Mouse (Mus musculus) thymus, postnatal 25 days (tissue): Measurements from ENCODE around the gene Cdca3.
A peak's percentile ranks its signal among the peaks of the same experiment; 100 is the strongest.
"Not testable (repeated sequence)": the region's sequence is repeated elsewhere in the genome, so short reads cannot be mapped to it uniquely, and the experiment has no call there.

Experiments used
- DNase-seq: peaks from one replicate; pipeline ENCODE4 v3.0.0; 2022

The Cdca3 gene

GRCm38 (mm10) chr6:124809775-124810538 lies 19.4 kb upstream of the Cdca3 start:
- no peak for DNase-seq

GRCm38 (mm10) chr6:124810566-124811402 lies 18.6 kb upstream of the Cdca3 start:
- DNase-seq: not testable (repeated sequence)

DNA sequence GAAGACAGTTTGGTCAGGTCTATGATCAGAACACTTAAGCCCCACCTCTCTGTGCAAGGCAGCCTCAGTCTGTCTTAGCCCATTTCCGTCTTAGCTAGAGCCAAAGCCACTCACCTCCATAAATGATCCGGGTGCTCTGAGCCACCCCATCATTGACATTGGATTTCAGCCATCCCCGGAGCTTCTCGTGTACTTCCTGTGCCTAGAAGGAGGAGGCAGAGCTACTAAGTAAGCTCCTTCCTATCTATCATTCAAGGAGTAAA lies 18.0 kb upstream of the Cdca3 start:
- DNase-seq: no peak

GRCm38 (mm10) chr6:124811701-124812560 lies 17.4 kb upstream of the Cdca3 start:
- DNase-seq: no peak

- DNase-seq: no peak
Observed at GRCm38 (mm10) chr6:124812848-124813247, 16.5 kb upstream of the Cdca3 start.

GRCm38 (mm10) chr6:124813496-124813895 lies 15.9 kb upstream of the Cdca3 start:
- peak; percentile 73 for DNase-seq

- peak; percentile 81 for DNase-seq
Observed at GRCm38 (mm10) chr6:124813933-124814332, 15.4 kb upstream of the Cdca3 start, which contains the start of gene Tpi1. Gene Tpi1, minus strand, starts transcription at chr6:124814296.

GRCm38 (mm10) chr6:124814448-124814847 lies 14.9 kb upstream of the Cdca3 start:
- DNase-seq: no peak

GRCm38 (mm10) chr6:124814858-124815774 lies 14.2 kb upstream of the Cdca3 start:
- DNase-seq: no peak

GRCm38 (mm10) chr6:124816611-124817010 lies 12.7 kb upstream of the Cdca3 start:
- no peak for DNase-seq

DNA sequence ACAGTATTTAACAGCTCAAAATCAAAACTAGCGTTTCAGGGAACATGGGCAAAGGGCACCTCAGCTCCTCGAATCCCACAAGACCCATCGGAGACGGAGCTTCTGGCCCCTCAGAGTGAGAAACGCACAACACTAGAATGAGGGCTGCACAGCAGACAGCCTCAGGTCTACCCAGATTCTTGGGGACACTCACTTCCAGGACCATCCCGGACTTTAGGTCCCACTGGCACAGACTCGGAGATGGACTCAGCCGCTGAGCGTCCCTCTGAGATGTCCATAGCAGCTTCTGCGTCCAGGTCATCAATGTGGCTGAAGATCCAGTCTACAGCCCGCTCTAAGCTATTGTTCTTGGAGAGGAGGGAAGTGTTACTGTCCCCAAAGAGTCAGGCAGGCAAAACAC lies 12.2 kb upstream of the Cdca3 start:
- DNase-seq: no peak

DNA sequence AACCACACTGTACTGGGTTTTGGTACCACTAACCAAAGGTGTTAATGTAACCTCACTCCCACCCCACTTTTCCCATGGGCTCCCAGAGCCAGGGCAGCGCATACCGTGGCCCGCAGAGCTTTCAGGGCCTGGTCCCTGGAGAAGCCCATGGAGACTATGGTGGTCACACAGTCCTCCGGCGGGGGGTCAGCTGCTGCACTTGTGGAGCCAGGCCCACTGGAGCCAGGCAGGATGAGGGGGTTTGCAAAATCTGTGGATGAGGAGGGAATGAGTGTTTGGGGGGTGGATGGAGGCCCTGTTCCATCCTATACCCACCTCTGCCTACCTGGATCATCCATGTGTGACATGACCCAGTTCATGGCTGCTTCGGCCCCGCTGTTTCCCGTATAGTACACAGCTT lies 11.8 kb upstream of the Cdca3 start:
- no peak for DNase-seq

DNA sequence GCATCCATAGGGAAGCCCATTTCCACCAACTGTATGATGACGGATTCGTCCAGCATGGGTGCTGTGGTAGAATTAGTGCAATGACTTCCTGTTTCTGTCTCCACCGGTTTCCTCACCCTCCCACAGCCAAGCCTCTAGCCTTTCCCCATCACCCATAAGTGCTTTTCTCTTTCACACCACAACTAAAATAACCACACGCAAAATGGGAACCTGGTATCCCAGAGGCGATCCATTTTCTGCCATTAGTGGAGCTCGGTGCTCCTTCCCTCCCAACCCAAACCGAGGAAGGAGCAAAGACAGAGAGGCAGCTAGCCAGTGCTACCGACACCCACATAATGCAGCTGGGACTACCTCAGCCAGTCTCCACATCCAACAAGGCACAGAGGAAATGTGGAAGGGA lies 11.4 kb upstream of the Cdca3 start:
- no peak for DNase-seq

DNA sequence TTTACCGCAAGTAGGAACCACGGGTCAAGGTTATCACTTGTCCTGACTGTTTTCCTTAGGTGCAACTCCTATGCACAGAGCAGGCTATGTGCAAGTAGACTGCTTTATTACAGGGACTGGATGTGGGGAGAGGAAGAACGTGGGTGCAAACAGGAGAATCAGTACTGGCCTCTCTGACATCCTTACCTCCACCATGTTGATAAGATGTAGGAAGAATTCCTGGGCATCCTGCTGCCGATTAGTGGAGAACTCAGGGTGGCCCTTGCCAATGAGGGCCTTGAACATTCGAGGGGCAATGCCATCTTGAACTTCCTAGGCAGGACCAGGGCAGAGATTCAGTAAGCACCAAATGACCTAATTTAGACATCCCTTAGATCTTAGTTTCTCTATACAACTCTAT lies 8.5 kb upstream of the Cdca3 start:
- DNase-seq: no peak

GRCm38 (mm10) chr6:124822049-124822448 lies 7.3 kb upstream of the Cdca3 start:
- DNase-seq: no peak

DNA sequence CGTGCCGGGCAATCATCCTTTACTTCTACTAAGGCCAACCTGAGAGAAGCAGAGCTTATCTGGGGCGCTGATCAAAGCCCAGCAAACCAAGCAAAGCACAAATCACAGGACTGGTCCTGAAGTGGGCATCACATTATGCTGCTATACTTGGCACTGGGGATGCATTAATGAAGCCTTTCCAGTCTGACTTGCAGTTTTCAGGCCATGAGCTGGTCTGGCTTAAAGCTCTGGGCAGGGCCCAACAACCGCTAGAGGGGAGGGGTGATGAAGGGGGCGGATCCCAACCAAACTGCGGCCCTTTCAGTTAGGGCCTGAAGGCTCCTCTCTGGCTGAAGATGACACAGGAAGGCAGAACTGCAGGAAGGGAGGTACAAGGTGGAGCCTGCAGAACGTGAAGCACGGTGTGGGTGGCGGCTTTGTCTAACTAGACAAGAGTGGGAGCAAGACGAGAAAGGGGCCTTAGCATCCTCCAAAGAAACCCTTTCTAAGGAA lies 1.2 kb upstream of the Cdca3 start:
- DNase-seq: peak; percentile 41

DNA sequence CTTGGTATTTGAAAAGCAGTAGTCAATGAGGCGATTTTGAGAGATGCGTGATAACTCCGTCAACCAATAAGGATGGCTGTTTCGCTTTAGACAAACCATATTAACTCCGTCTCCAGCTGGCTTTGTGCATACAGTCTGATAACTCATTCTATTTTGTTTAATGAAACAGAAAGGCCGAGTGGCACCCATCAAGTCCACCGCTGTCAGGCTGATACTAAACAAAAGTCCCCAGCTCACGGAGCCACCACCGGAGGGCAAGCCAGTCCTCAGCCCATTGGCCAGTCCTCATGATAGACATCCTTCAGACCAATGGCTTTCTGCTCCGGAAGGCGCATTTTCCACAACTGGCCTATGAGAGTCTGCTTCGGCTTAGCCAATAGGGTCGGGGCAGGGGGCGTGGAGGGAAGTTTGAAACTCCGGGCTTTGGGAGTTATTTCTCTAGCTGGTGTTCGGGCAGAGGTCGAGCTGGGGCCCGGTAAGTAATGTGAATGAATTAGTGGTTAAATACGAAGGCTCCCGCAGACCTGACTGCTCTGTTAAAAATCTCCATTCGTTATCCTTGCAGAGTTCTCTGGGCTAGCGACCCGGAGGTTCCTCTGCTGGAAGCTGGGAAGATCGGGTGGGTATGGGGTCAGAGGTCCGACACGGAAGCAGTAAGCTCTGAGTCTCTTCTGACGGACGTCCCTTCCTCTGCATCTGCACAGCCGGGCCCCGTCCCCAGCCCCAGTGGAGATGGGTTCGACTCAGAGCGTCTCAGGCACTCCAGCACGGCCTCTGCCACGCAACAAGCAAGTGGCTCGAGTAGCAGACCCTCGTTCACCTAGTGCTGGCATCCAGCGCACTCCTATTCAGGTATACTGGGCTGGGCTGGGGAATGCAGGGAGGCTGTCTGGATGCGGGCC lies 703 bp downstream of the Cdca3 start:
- peak; percentile 91 for DNase-seq

DNA sequence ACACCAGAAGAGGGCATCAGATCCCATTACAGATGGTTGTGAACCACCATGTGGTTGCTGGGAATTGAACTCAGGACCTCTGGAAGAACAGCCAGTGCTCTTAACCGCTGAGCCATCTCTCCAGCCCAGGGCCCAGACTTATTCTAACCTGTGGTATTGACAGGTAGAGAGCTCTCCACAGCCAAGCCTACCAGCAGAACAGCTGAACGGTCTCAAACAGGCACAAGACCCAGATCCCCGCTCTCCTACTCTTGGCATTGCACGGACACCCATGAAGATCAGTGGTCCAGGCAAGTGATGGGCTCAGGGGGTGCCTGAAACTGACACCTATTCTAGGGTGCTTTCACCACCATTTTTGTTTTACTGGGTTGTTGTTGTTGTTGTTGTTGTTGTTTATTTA lies 1.9 kb downstream of the Cdca3 start:
- DNase-seq: not testable (repeated sequence)

DNA sequence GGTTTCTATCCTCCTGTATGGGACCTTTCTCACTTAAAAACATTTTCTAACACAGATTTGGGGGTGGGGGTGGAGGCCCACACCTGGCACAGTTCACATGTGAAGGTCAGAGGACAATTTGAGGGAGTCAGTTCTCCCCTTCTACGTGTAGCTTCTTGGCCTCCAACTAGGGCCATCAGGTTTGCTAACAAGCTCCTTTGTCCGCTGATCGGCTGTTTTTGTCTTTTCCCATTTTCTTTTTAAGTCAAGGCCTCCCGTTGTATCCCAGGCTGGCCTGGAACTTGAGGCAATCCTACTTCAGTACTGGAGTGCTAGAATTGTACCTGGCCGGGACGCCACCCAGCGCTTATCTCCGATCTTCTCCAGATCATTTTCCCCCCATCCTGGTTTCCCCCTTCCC lies 2.3 kb downstream of the Cdca3 start:
- DNase-seq: no peak

DNA sequence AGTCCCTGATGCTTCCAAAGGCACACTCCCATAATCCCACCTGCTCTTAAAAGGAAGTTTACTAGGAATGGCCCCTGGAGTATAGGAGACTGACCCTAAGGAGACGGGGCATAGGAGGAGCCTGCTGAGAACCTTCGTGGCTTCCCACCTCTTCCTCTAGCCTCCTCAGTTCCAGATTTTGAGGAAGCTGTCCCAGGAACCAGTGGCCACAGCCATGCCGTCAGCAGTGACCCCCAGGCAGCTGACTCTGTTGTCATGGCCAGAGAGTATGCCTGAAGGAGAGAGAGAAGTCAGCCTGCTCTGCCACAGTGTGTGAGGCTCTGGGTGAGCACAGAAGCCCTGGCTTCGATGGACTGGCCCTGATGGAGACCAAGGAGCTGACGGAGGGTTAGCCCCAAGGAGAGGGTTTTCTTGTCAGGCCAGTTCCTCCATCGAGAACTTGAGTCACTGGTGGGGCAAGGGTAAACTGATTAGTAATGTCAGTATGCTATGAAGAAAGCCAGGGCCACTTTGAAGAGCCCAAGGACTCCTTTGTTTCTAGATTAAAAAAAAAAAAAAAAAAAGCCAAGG lies 5.2 kb downstream of the Cdca3 start:
- no peak for DNase-seq

DNA sequence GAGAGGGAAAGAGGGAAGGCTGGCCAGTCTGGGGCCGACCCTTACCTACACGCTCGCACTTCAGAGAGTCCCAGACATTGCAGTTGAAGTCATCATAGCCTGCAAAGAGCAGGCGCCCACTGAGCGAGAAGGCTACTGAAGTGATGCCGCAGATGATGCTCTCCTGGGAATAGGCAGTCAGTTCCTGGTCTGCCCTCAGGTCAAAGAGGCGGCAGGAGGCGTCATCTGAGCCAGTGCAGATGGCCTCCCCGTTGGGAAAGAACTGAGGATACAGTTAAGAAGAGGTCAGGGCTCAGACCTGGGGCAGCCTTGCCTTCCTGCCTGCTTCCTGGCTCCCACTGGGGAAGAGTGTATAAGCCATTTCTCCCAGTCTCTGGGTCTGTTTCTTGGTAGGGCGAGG lies 6.2 kb downstream of the Cdca3 start:
- no peak for DNase-seq
